Mouse (Mus musculus): ENCODE data around the gene Brpf3. TPM values are rescaled to one million over a fixed set of nuclear protein-coding genes. Genes with fewer than 3 reads are reported as not detected.

The Brpf3 gene
- total and polyA plus RNA-seq, 3 experiments, result 0.40 to 12.1 (median 1.5) TPM

- H3K9me3 ChIP-seq (replicated peaks; ENCODE audit: low read length), result peaks cover 13% of the 10 kb centered on the region
- in situ Hi-C loops (cut with MboI; ENCODE audit: low pct_ligation_motif_present, low pct_unique_long_range_greater_than_20kb, low sequenced_read_pairs) (no loop called here), dilution Hi-C loops (cut with MboI; ENCODE audit: extremely low pct_ligation_motif_present, extremely low pct_unique_long_range_greater_than_20kb, low sequenced_read_pairs) (no loop called here)
- no peaks in the 10 kb centered on the region for H3K79me2 ChIP-seq (replicated peaks; ENCODE audit: control insufficient read depth, extremely low read depth, insufficient read depth, poor library complexity, severe bottlenecking)
- H3K9ac ChIP-seq (ENCODE audit: insufficient read depth, low read depth), result no peak overlapping the region
- peak overlapping the region in 1 of 3 experiments; percentile 44 for H3K4me3 ChIP-seq (replicated peaks in 1 of 3; ENCODE audit: low read depth in 2 of 3, low read length in 2 of 3, poor library complexity in 1 of 3)
- peak overlapping the region; percentile 99 for H3K4me2 ChIP-seq (ENCODE audit: insufficient read depth, low read depth, poor library complexity, severe bottlenecking)
- TF ChIP-seq MAX (IDR thresholded peaks at IDR 0.05; ENCODE audit: low read length) (peak; percentile 8; the same call in 1 of the 2 replicates), MAZ (IDR thresholded peaks at IDR 0.05; ENCODE audit: low read depth, low read length) (no peak), CHD1 (IDR thresholded peaks at IDR 0.05; ENCODE audit: low read depth, low read length) (0 out of 2 replicates have a peak, but pooled peaks have one; percentile 32), RCOR1 (conservative IDR thresholded peaks at IDR 0.05; ENCODE audit: low read depth, low read length) (0 out of 2 replicates have a peak, but pooled peaks have one; percentile 38)
- no peaks in the 10 kb centered on the region for H3K27me3 ChIP-seq (replicated peaks)
- DNase-seq (ENCODE audit: extremely low read depth), result no peak
- H3K27ac ChIP-seq (ENCODE audit: insufficient read depth, low read depth), result no peak overlapping the region
- no peaks in the 10 kb centered on the region for H3K36me3 ChIP-seq (replicated peaks in 1 of 2; ENCODE audit: control insufficient read depth in 1 of 2, insufficient read depth in 1 of 2, low read length in 1 of 2)
- H3K4me1 ChIP-seq (ENCODE audit: control insufficient read depth in 1 of 2, insufficient read depth in 2 of 2), result peaks cover 3 to 27% of the 10 kb centered on the region in 2 experiments; a peak in 3 of 4 replicates
Measured at GRCm38 (mm10) chr17:28799291-28800160, 1.4 kb upstream of the Brpf3 start.

GRCm38 (mm10) chr17:28800281-28800670, 614 bp upstream of the Brpf3 start:
- Histone ChIP-seq H3K27me3 (replicated peaks) (no peaks in the 10 kb centered on the region), H3K4me1 (ENCODE audit: control insufficient read depth in 1 of 2, insufficient read depth in 2 of 2) (peaks cover 3 to 27% of the 10 kb centered on the region in 2 experiments; a peak in 3 of 4 replicates), H3K9me3 (replicated peaks; ENCODE audit: low read length) (peaks cover 10% of the 10 kb centered on the region), H3K79me2 (replicated peaks; ENCODE audit: control insufficient read depth, extremely low read depth, insufficient read depth, poor library complexity, severe bottlenecking) (no peaks in the 10 kb centered on the region), H3K4me3 (replicated peaks in 1 of 3; ENCODE audit: low read depth in 2 of 3, low read length in 2 of 3, poor library complexity in 1 of 3) (peak overlapping the region; percentile 44 to 83 (median 71)), H3K36me3 (replicated peaks in 1 of 2; ENCODE audit: control insufficient read depth in 1 of 2, insufficient read depth in 1 of 2, low read length in 1 of 2) (peaks cover 0 to 2% of the 10 kb centered on the region in 2 experiments), H3K27ac (ENCODE audit: insufficient read depth, low read depth) (peak overlapping the region; percentile 61; the same call in 1 of the 2 replicates), H3K9ac (ENCODE audit: insufficient read depth, low read depth) (peak overlapping the region; percentile 99), H3K4me2 (ENCODE audit: insufficient read depth, low read depth, poor library complexity, severe bottlenecking) (peak overlapping the region; percentile 99)
- dilution Hi-C loops (cut with MboI; ENCODE audit: extremely low pct_ligation_motif_present, extremely low pct_unique_long_range_greater_than_20kb, low sequenced_read_pairs) (no loop called here), in situ Hi-C loops (cut with MboI; ENCODE audit: low pct_ligation_motif_present, low pct_unique_long_range_greater_than_20kb, low sequenced_read_pairs) (no loop called here)
- TF ChIP-seq IRF4 (IDR thresholded peaks at IDR 0.05; ENCODE audit: low read depth, low read length), result no peak
- TF ChIP-seq BHLHE40 (IDR thresholded peaks at IDR 0.05; ENCODE audit: low read depth, low read length), result peak; percentile 76
- no peak for DNase-seq (ENCODE audit: extremely low read depth)

- Histone ChIP-seq H3K9me3 (replicated peaks; ENCODE audit: low read length) (peaks cover 3% of the 10 kb centered on the region), H3K4me1 (ENCODE audit: control insufficient read depth in 1 of 2, insufficient read depth in 2 of 2) (peaks cover 3 to 27% of the 10 kb centered on the region in 2 experiments; a peak in 3 of 4 replicates), H3K4me3 (replicated peaks in 1 of 3; ENCODE audit: low read depth in 2 of 3, low read length in 2 of 3, poor library complexity in 1 of 3) (peak overlapping the region; percentile 69 to 83 (median 71)), H3K27me3 (replicated peaks) (no peaks in the 10 kb centered on the region), H3K79me2 (replicated peaks; ENCODE audit: control insufficient read depth, extremely low read depth, insufficient read depth, poor library complexity, severe bottlenecking) (no peaks in the 10 kb centered on the region), H3K36me3 (replicated peaks in 1 of 2; ENCODE audit: control insufficient read depth in 1 of 2, insufficient read depth in 1 of 2, low read length in 1 of 2) (peaks cover 5 to 12% of the 10 kb centered on the region in 2 experiments), H3K27ac (ENCODE audit: insufficient read depth, low read depth) (peak overlapping the region; percentile 30; the same call in 1 of the 2 replicates), H3K4me2 (ENCODE audit: insufficient read depth, low read depth, poor library complexity, severe bottlenecking) (peak overlapping the region; percentile 82), H3K9ac (ENCODE audit: insufficient read depth, low read depth) (peak overlapping the region; percentile 99)
- in situ Hi-C loops (cut with MboI; ENCODE audit: low pct_ligation_motif_present, low pct_unique_long_range_greater_than_20kb, low sequenced_read_pairs), result no loop called here
- peak; percentile 98 for DNase-seq (ENCODE audit: extremely low read depth)
- dilution Hi-C loops (cut with MboI; ENCODE audit: extremely low pct_ligation_motif_present, extremely low pct_unique_long_range_greater_than_20kb, low sequenced_read_pairs), result no loop called here
- TF ChIP-seq EP300 (IDR thresholded peaks at IDR 0.05; ENCODE audit: low read length) (no peak), MAX (IDR thresholded peaks at IDR 0.05; ENCODE audit: low read length) (no peak), SIN3A (IDR thresholded peaks at IDR 0.05; ENCODE audit: low read length) (peak; percentile 28; the same call in 1 of the 2 replicates), TCF12 (IDR thresholded peaks at IDR 0.05; ENCODE audit: low read depth, low read length) (peak; percentile 88), ETS1 (conservative IDR thresholded peaks at IDR 0.05; ENCODE audit: low read depth, low read length) (no peak), POLR2A (IDR thresholded peaks at IDR 0.05; ENCODE audit: low read depth, low read length) (peak; percentile 92), ZMIZ1 (IDR thresholded peaks at IDR 0.05; ENCODE audit: low read depth, low read length) (peak; percentile 85), IRF4 (IDR thresholded peaks at IDR 0.05; ENCODE audit: low read depth, low read length) (peak; percentile 18; the same call in 1 of the 2 replicates), GABPA (IDR thresholded peaks at IDR 0.05; ENCODE audit: insufficient replicate concordance, low read depth, low read length) (no peak), MXI1 (IDR thresholded peaks at IDR 0.05; ENCODE audit: low read depth, low read length) (peak; percentile 49; the same call in 1 of the 2 replicates), CHD2 (IDR thresholded peaks at IDR 0.05; ENCODE audit: low read length) (peak; percentile 81), HCFC1 (IDR thresholded peaks at IDR 0.05; ENCODE audit: low read depth, low read length) (peak; percentile 52), MAZ (IDR thresholded peaks at IDR 0.05; ENCODE audit: low read depth, low read length) (peak; percentile 91), POLR2AphosphoS2 (IDR thresholded peaks at IDR 0.05; ENCODE audit: low read depth, low read length) (peak; percentile 81; the same call in 1 of the 2 replicates), ZKSCAN1 (IDR thresholded peaks at IDR 0.05; ENCODE audit: borderline replicate concordance, low read depth, low read length) (no peak), RAD21 (IDR thresholded peaks at IDR 0.05; ENCODE audit: low read depth, low read length) (no peak), JUN (IDR thresholded peaks at IDR 0.05; ENCODE audit: insufficient read depth, low read depth, low read length) (no peak), ZC3H11A (IDR thresholded peaks at IDR 0.05; ENCODE audit: low read depth, low read length) (no peak), CHD1 (IDR thresholded peaks at IDR 0.05; ENCODE audit: low read depth, low read length) (no peak)
Measured at GRCm38 (mm10) chr17:28801474-28802005, 650 bp downstream of the Brpf3 start.
